Mouse (Mus musculus): ENCODE results near the gene Ctso.
A peak's percentile ranks its signal among the peaks of the same experiment; 100 is the strongest.

GRCm38 (mm10) chr3:81932141-81933101 lies at the start of gene Ctso:
- TF ChIP-seq CTCF (IDR thresholded peaks at IDR 0.05; ENCODE audit: low read depth) = peak; percentile 89
- TF ChIP-seq EP300 (optimal IDR thresholded peaks at IDR 0.05) = no peak
